Mouse (Mus musculus) effector memory CD4-positive, alpha-beta T cell, adult 5 months (primary cell): ENCODE data around the gene Usf2. TPM values are rescaled to one million over a fixed set of nuclear protein-coding genes. Genes with fewer than 3 reads are reported as not detected.

Experiments
- polyA plus RNA-seq: library from polyadenylated mRNA; unstranded; fragments of 100-300 nt; shearing (Covaris generic); gene quantifications from one replicate; pipeline ENCODE4 v1.2.1, GENCODE M21; 2017

The Usf2 gene
- 10.7 TPM for polyA plus RNA-seq

DNA sequence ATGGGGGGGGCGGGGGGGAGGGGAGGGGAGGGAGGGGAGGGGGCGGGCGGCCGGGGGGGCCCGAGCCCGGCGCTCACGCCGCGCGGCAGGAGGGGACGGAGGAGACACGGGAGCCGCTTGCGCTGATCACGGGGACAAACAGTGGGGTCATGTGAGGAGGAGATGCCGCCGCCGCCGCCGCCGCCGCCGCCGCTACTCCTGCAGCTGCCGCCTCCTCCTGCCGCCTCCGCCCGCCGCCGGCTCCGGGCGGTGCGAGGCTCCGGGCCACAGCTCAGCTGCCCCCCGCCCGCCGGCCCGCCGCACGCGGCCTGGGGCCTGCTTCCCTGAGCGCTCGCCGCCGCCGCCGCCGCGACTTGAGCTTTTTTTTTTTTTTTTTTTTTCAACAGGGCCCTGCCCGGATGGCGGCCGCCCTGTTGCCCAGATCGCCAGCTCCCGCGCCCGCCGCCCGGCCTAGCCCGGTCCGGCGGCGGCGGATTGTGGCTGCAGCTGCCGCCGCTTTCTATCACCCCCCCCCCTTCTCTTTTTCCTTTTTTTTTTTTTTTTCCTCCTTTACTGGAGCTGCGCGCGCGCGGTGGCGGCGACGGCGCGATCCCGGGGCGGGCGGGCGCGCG, at the start of gene Usf2:
Gene Usf2 (minus strand): TSS at position 48 of the 611 bp plus-strand sequence.

DNA sequence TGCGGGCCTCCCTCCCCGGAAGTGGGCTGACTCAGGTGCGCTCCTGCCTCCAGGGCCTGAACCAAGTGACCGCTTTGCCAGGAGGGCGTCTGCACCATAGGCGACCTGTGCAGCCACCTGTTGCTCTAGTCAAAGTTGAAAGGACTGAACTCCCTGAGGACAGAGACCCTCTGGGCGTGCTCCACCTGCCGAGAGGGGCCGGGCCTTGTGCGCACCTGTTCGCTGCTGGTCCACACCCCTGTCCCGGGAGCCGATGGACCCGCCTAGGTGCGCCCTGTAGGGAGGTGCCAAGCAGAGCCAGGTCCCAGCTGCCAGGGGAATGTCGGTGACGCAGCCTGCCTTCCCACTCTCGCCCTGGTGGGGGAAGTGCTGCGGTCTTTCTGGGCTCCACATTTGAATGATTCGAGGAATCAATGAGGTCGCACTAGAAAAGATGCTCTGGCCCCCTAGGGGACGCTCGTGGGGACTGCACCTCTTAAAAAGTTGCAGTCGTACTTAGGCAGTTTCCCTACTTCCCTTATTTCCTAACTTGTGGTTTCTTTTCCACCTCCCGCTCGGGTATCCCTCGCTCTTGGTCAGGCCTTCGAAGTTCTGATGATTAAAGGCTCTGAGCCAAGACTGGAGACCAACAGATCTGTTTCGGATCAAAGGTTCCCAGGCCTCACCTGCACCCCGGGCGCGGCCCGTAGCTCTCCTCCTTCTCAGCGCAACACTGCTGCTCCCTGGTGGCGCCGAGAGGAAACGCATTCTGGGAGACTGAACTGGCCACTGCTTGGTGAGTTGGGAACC, 17.1 kb upstream of the Usf2 start, which contains the start of gene Fam187b:
Gene Fam187b (plus strand): TSS at position 290 of the 789 bp plus-strand sequence.

DNA sequence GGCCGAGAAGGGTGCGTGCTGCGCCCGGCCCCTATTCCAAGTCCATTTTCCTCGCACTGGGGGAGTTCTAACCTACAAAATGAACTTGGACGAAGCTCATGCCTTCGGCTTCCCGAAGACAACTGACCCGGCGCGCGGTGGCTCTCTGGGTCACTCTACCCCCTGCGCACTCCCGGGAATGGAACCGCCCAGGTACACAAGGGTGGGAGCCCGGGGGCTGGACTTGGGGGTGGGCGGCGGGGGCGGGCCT, 16.6 kb upstream of the Usf2 start, which contains the start of gene Lsr:
Gene Lsr (minus strand): TSS at position 214 of the 250 bp plus-strand sequence.

GRCm38 (mm10) chr7:30943909-30944635, 12.5 kb downstream of the Usf2 start, which contains the start of gene Hamp:
Hamp (minus strand) TSS chr7:30944032.

DNA sequence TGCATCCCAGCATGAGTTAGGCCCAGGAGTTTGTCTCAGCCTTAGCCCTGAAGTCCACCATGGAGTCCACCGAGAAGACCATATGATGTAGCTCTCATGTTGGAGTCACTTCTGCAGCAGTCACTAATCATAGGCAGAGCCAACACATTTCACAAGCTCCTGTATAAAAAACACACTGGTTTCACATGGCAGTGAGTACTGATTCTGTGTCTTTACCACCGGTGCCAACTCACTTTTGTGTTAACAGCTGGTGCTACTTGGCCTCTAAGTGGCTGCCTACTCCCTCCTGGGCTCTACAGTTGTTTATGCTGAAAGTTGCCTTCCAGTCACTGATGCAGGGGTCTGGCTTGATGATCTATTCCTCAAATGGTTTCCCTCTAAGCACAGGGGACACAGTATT, 32.0 kb downstream of the Usf2 start, which contains the start of gene Hamp2:
Gene Hamp2 (minus strand): TSS at position 101 of the 400 bp plus-strand sequence.

GRCm38 (mm10) chr7:30914732-30915131, 41.9 kb downstream of the Usf2 start, which contains the start of gene Mag:
Mag (minus strand) TSS chr7:30914873.

Other genes starting within 250 kb of the Usf2 start
- not detected for gene Atp4a, start 244.6 kb downstream of the Usf2 start, polyA plus RNA-seq
- gene Tmem147, start 227.3 kb downstream of the Usf2 start, polyA plus RNA-seq: 51.5 TPM
- not detected for gene Gapdhs, start 213.1 kb downstream of the Usf2 start, polyA plus RNA-seq
- 0.17 TPM for gene Sbsn, start 205.3 kb downstream of the Usf2 start, polyA plus RNA-seq
- gene Dmkn, start 193.0 kb downstream of the Usf2 start, polyA plus RNA-seq: not detected
- not detected for gene Krtdap, start 168.9 kb downstream of the Usf2 start, polyA plus RNA-seq
- gene Ffar2, start 133.0 kb downstream of the Usf2 start, polyA plus RNA-seq: not detected
- gene Ffar3, start 100.6 kb downstream of the Usf2 start, polyA plus RNA-seq: not detected
- 0.09 TPM for gene Ffar1, start 95.2 kb downstream of the Usf2 start, polyA plus RNA-seq
- gene Cd22, start 76.5 kb downstream of the Usf2 start, polyA plus RNA-seq: 28.6 TPM
- not detected for gene Mag, start 41.9 kb downstream of the Usf2 start, polyA plus RNA-seq
- gene Hamp2, start 32.1 kb downstream of the Usf2 start, polyA plus RNA-seq: not detected
- not detected for gene Hamp, start 12.8 kb downstream of the Usf2 start, polyA plus RNA-seq
- gene Lsr, start 16.7 kb upstream of the Usf2 start, polyA plus RNA-seq: 7.7 TPM
- 0.46 TPM for gene Fam187b, start 17.0 kb upstream of the Usf2 start, polyA plus RNA-seq
- 1,401 TPM for gene Fxyd5, start 85.7 kb upstream of the Usf2 start, polyA plus RNA-seq
- not detected for gene Fxyd7, start 94.7 kb upstream of the Usf2 start, polyA plus RNA-seq
- not detected for gene Fxyd1, start 100.4 kb upstream of the Usf2 start, polyA plus RNA-seq
- gene Lgi4, start 102.5 kb upstream of the Usf2 start, polyA plus RNA-seq: not detected
- not detected for gene Fxyd3, start 119.9 kb upstream of the Usf2 start, polyA plus RNA-seq
- gene Hpn, start 158.5 kb upstream of the Usf2 start, polyA plus RNA-seq: 1.4 TPM
- not detected for gene Scn1b, start 170.2 kb upstream of the Usf2 start, polyA plus RNA-seq
- 398 TPM for gene Gramd1a, start 199.1 kb upstream of the Usf2 start, polyA plus RNA-seq